Mouse (Mus musculus): Measurements from ENCODE around the gene Ostf1. TPM values are rescaled to one million over a fixed set of nuclear protein-coding genes. Genes with fewer than 3 reads are reported as not detected.

Ostf1 gene
- total and polyA plus RNA-seq, 2 experiments = 26.5 to 42.5 TPM

DNA sequence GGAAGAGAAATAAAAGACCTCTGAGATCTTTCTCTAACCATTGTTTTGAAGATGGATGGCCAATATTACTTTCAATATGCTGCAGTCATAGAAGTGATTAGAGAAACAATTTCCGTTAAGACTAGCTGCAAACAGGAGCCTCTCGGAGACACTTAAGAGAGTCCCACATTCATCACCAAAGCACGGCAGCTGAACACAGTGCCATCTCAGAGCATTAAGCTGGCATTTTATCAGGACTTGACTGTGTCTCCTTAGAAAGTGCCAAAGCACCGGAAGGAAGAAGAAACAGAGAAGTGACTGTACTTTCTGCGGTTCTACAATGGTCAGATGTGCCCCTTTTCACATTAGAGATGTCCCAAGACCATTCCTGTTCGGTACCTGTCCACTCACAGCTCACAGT, 33.9 kb downstream of the Ostf1 start:
- no peak for TF ChIP-seq POLR2A (IDR thresholded peaks at IDR 0.05; ENCODE audit: extremely low read depth, insufficient read depth, low read length)
- TF ChIP-seq CTCF (IDR thresholded peaks at IDR 0.05; ENCODE audit: low read depth, low read length) = no peak
- Histone ChIP-seq H3K27ac (replicated peaks; ENCODE audit: insufficient read depth, low read depth, low read length) (no peak overlapping the region), H3K4me3 (ENCODE audit: insufficient read depth, low read depth, low read length) (no peak overlapping the region), H3K27me3 (ENCODE audit: control insufficient read depth, insufficient read depth, low read length) (no peaks in the 10 kb centered on the region), H3K4me1 (ENCODE audit: control insufficient read depth, insufficient read depth, low read length) (peaks cover 2% of the 10 kb centered on the region; the same call in 1 of the 2 replicates), H3K36me3 (ENCODE audit: control insufficient read depth, insufficient read depth, low read length) (peaks cover 4% of the 10 kb centered on the region; the same call in 1 of the 2 replicates), H3K79me2 (ENCODE audit: control insufficient read depth, insufficient read depth, low read length) (peaks cover 12% of the 10 kb centered on the region; the same call in 1 of the 2 replicates), H3K9ac (ENCODE audit: low read depth, low read length) (no peak overlapping the region)
- no peak for DNase-seq (ENCODE audit: extremely low read depth, low read depth, low spot score)
- WGBS = 80% methylated on average over 6 of the region's 6 CpGs

GRCm38 (mm10) chr19:18596876-18597275, 34.7 kb downstream of the Ostf1 start:
- H3K4me3 ChIP-seq (ENCODE audit: insufficient read depth, low read depth, low read length) = no peak overlapping the region
- H3K9ac ChIP-seq (ENCODE audit: low read depth, low read length) = no peak overlapping the region
- no peaks in the 10 kb centered on the region for H3K36me3 ChIP-seq (ENCODE audit: control insufficient read depth, insufficient read depth, low read length)
- 81% methylated on average over 5 of the region's 5 CpGs for WGBS
- peaks cover 2% of the 10 kb centered on the region; the same call in 1 of the 2 replicates for H3K4me1 ChIP-seq (ENCODE audit: control insufficient read depth, insufficient read depth, low read length)
- H3K79me2 ChIP-seq (ENCODE audit: control insufficient read depth, insufficient read depth, low read length) = peaks cover 9% of the 10 kb centered on the region; the same call in 1 of the 2 replicates
- no peaks in the 10 kb centered on the region for H3K27me3 ChIP-seq (ENCODE audit: control insufficient read depth, insufficient read depth, low read length)
- H3K27ac ChIP-seq (replicated peaks; ENCODE audit: insufficient read depth, low read depth, low read length) = no peak overlapping the region
- TF ChIP-seq CTCF (IDR thresholded peaks at IDR 0.05; ENCODE audit: low read depth, low read length) = no peak
- TF ChIP-seq POLR2A (IDR thresholded peaks at IDR 0.05; ENCODE audit: extremely low read depth, insufficient read depth, low read length) = no peak
- DNase-seq (ENCODE audit: extremely low read depth, low read depth, low spot score) = no peak

- Histone ChIP-seq H3K4me1 (ENCODE audit: control insufficient read depth, insufficient read depth, low read length) (peaks cover 2% of the 10 kb centered on the region; the same call in 1 of the 2 replicates), H3K27ac (replicated peaks; ENCODE audit: insufficient read depth, low read depth, low read length) (no peak overlapping the region), H3K4me3 (ENCODE audit: insufficient read depth, low read depth, low read length) (no peak overlapping the region), H3K36me3 (ENCODE audit: control insufficient read depth, insufficient read depth, low read length) (peaks cover 5% of the 10 kb centered on the region), H3K79me2 (ENCODE audit: control insufficient read depth, insufficient read depth, low read length) (no peaks in the 10 kb centered on the region), H3K27me3 (ENCODE audit: control insufficient read depth, insufficient read depth, low read length) (no peaks in the 10 kb centered on the region), H3K9ac (ENCODE audit: low read depth, low read length) (no peak overlapping the region)
- no peak for DNase-seq (ENCODE audit: extremely low read depth, low read depth, low spot score)
- TF ChIP-seq POLR2A (IDR thresholded peaks at IDR 0.05; ENCODE audit: extremely low read depth, insufficient read depth, low read length) (no peak), CTCF (IDR thresholded peaks at IDR 0.05; ENCODE audit: low read depth, low read length) (no peak)
- WGBS = 86% methylated on average over 10 of the region's 10 CpGs
These were observed 37.9 kb downstream of the Ostf1 start for GRCm38 (mm10) chr19:18593722-18594121.

GRCm38 (mm10) chr19:18592919-18593318, 38.7 kb downstream of the Ostf1 start:
- no peak for TF ChIP-seq POLR2A (IDR thresholded peaks at IDR 0.05; ENCODE audit: extremely low read depth, insufficient read depth, low read length)
- no peak for TF ChIP-seq CTCF (IDR thresholded peaks at IDR 0.05; ENCODE audit: low read depth, low read length)
- peaks cover 5% of the 10 kb centered on the region for H3K36me3 ChIP-seq (ENCODE audit: control insufficient read depth, insufficient read depth, low read length)
- H3K27ac ChIP-seq (replicated peaks; ENCODE audit: insufficient read depth, low read depth, low read length) = no peak overlapping the region
- H3K79me2 ChIP-seq (ENCODE audit: control insufficient read depth, insufficient read depth, low read length) = no peaks in the 10 kb centered on the region
- no peak for DNase-seq (ENCODE audit: extremely low read depth, low read depth, low spot score)
- H3K4me3 ChIP-seq (ENCODE audit: insufficient read depth, low read depth, low read length) = no peak overlapping the region
- no peaks in the 10 kb centered on the region for H3K27me3 ChIP-seq (ENCODE audit: control insufficient read depth, insufficient read depth, low read length)
- H3K9ac ChIP-seq (ENCODE audit: low read depth, low read length) = no peak overlapping the region
- H3K4me1 ChIP-seq (ENCODE audit: control insufficient read depth, insufficient read depth, low read length) = peaks cover 2% of the 10 kb centered on the region; the same call in 1 of the 2 replicates
- 90% methylated on average over 6 of the region's 6 CpGs for WGBS

GRCm38 (mm10) chr19:18590942-18591354, 40.7 kb downstream of the Ostf1 start:
- TF ChIP-seq POLR2A (IDR thresholded peaks at IDR 0.05; ENCODE audit: extremely low read depth, insufficient read depth, low read length) = no peak
- no peak for TF ChIP-seq CTCF (IDR thresholded peaks at IDR 0.05; ENCODE audit: low read depth, low read length)
- Histone ChIP-seq H3K27me3 (ENCODE audit: control insufficient read depth, insufficient read depth, low read length) (no peaks in the 10 kb centered on the region), H3K27ac (replicated peaks; ENCODE audit: insufficient read depth, low read depth, low read length) (no peak overlapping the region), H3K36me3 (ENCODE audit: control insufficient read depth, insufficient read depth, low read length) (peaks cover 9% of the 10 kb centered on the region), H3K9ac (ENCODE audit: low read depth, low read length) (no peak overlapping the region), H3K4me1 (ENCODE audit: control insufficient read depth, insufficient read depth, low read length) (peaks cover 2% of the 10 kb centered on the region; the same call in 1 of the 2 replicates), H3K4me3 (ENCODE audit: insufficient read depth, low read depth, low read length) (no peak overlapping the region), H3K79me2 (ENCODE audit: control insufficient read depth, insufficient read depth, low read length) (no peaks in the 10 kb centered on the region; the same call in 1 of the 2 replicates)
- no peak for DNase-seq (ENCODE audit: extremely low read depth, low read depth, low spot score)
- 78% methylated on average over 5 of the region's 5 CpGs for WGBS

DNA sequence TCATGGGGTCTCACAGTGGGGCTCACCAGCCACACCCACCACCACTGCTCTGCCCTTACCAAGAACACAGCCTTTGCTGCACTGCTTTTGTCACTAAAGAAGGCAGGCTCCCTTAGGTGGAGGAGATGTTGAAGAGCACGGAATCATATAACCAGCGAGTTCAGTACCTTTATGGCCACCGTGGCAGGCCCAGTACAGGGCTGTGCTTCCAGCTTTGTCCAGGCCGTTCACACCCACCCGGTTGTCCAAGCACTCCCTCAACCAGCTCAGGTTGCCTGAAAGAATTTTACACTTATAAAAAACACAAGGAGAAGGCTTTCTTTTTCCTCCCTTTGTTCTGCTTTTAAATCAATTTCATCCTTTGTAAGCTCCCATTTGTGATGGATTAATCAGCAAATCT, 41.4 kb downstream of the Ostf1 start:
- no peak for TF ChIP-seq CTCF (IDR thresholded peaks at IDR 0.05; ENCODE audit: low read depth, low read length)
- TF ChIP-seq POLR2A (IDR thresholded peaks at IDR 0.05; ENCODE audit: extremely low read depth, insufficient read depth, low read length) = no peak
- Histone ChIP-seq H3K27ac (replicated peaks; ENCODE audit: insufficient read depth, low read depth, low read length) (no peak overlapping the region), H3K36me3 (ENCODE audit: control insufficient read depth, insufficient read depth, low read length) (peaks cover 9% of the 10 kb centered on the region), H3K4me1 (ENCODE audit: control insufficient read depth, insufficient read depth, low read length) (peaks cover 2% of the 10 kb centered on the region; the same call in 1 of the 2 replicates), H3K9ac (ENCODE audit: low read depth, low read length) (no peak overlapping the region), H3K79me2 (ENCODE audit: control insufficient read depth, insufficient read depth, low read length) (no peaks in the 10 kb centered on the region; the same call in 1 of the 2 replicates), H3K4me3 (ENCODE audit: insufficient read depth, low read depth, low read length) (no peak overlapping the region), H3K27me3 (ENCODE audit: control insufficient read depth, insufficient read depth, low read length) (no peaks in the 10 kb centered on the region)
- no peak for DNase-seq (ENCODE audit: extremely low read depth, low read depth, low spot score)
- WGBS = 94% methylated on average over 5 of the region's 5 CpGs

Measured in liver, adult 2 months (tissue).